Mouse (Mus musculus): ENCODE data around the gene Ebi3.

Ebi3 gene

DNA sequence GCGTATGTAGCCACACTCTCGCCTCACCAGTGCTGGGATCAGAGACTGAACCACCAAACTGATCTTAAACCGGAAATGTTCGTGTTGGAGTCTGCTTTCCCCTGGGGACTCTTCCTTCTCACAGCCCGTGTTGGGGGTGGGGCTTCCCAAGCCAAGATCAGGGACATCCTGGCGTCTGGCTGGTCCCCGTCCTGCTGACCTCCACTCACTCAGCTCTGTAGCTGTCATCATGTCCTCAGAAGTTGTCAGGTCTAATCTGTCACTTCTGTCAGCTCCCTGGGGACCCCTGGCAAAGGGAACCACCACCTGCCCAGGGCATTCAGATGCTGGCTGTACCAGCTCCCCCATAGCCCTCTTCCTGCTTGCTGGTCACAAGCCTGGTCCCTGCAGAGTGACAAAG lies 15.8 kb downstream of the Ebi3 start:
- POLR2A ChIA-PET, result interaction anchor here in 2 of 4 experiments (1.2 to 1.3 kb wide), 3 partner anchors 9 to 111 kb away, joined by 3 to 9 read pairs (median 3); partner anchors contain the start of gene Yju2 (in 1 of the 2)

DNA sequence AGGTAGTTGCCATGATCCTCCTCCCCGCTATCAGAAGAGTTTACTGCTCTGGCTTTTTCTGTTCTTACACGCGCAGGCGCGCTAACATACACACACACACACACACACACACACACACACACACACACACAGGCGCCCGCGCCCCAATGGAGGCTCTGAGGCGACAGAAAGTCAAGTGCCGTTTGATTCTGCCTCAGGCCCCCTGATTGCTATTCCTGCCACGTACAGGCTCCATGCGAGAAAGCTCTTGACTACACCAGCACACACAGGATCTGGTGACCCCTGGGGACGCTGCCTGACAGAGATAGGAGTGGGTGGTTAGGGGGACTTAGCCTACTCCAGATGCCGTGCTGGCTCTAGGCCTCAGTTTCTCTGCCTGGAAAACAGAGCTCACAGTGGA lies 17.1 kb downstream of the Ebi3 start:
- POLR2A ChIA-PET, result interaction anchor here in 3 of 4 experiments (0.7 to 2.9 kb wide), 11 partner anchors 10 to 364 kb away, joined by 3 to 11 read pairs (median 4); partner anchors contain the start of gene Yju2 (in 3 of the 3)
- CTCF ChIA-PET, result interaction anchor here in 1 of 4 experiments (2.0 kb wide), 1 partner anchor 12 kb away, joined by 5 read pairs; no protein-coding TSS in a partner anchor

More for the DNA sequence above, 15.8 kb downstream of the Ebi3 start:
- CTCF ChIA-PET, result interaction anchor here in 1 of 4 experiments (1.1 to 1.3 kb wide), 2 partner anchors 9 to 382 kb away, joined by 3 read pairs; partner anchors contain the start of gene Yju2

- ChIA-PET CTCF (interaction anchor here in 2 of 4 experiments (1.0 to 2.0 kb wide), 2 partner anchors 11 to 13 kb away, joined by 3 to 5 read pairs; partner anchors contain the start of gene Yju2 (in 1 of the 2)), POLR2A (interaction anchor here in 3 of 4 experiments (0.7 to 2.9 kb wide), 13 partner anchors 11 to 363 kb away, joined by 3 to 11 read pairs (median 4); partner anchors contain the start of genes Yju2 (in 3 of the 3) and Chaf1a (in 1 of the 3))
Observed at GRCm38 (mm10) chr17:55969966-55970891, 17.8 kb downstream of the Ebi3 start, which contains the start of gene Shd. Shd (plus strand) TSS chr17:55970467.

DNA sequence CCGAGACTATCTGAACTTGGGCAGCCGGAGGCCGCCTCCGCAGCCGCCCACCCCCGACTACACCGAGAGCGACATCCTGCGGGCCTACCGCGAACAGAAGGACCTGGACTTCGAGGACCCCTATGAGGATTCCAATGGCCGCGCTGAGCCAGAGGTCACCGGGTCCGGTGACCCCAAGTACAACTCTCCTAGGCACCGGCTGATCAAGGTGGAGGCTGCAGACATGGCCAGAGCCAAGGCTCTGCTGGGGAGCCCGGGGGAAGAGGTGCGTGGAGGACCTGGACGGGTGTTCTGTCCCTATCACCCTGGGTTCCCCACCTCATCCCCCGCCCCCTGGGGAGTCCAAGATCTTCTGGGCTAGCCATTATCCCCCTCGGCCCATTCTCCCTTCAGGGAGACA lies 19.0 kb downstream of the Ebi3 start:
- ChIA-PET CTCF (interaction anchor here in 2 of 4 experiments (1.0 to 2.0 kb wide), 2 partner anchors 13 to 14 kb away, joined by 3 to 5 read pairs; partner anchors contain the start of gene Yju2 (in 1 of the 2)), POLR2A (interaction anchor here in 3 of 4 experiments (0.6 to 2.9 kb wide), 7 partner anchors 9 to 82 kb away, joined by 3 to 11 read pairs (median 4); partner anchors contain the start of genes Chaf1a (in 1 of the 3) and Yju2 (in 1 of the 3))

DNA sequence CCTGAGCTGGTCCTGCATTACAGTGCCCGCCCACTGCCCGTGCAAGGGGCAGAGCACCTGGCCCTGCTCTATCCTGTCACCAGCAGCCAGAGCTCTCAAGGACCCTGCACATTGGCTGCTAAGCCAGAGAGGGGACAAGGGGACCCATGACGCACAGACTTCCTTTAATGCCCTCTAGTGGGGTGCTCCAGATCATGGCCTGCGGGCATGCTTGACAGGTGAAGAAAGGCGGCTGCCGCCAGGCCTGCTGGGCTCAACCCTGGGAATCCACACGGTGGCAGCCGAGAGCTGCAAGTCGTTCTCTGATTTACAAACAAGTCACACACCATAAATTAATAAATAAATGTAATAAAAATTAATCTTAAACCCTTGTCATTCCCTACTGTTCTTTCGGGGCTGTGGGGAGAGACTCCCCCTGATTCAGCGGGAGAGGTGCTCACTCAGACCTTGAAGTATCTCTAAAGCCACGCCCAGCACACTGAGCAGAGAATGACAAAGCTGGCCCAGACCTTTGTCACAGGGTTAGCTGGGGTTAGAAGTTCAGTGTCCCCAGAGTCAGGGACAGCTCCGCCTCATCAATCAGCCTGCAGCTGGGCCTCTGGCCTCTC lies 23.9 kb downstream of the Ebi3 start:
- ChIA-PET CTCF (interaction anchor here (0.5 to 2.0 kb wide), 57 partner anchors 9 to 449 kb away, joined by 3 to 35 read pairs (median 4); partner anchors contain the start of genes Sh3gl1 (in 3 of the 4), Fsd1 (in 2 of the 4), Hdgfl2 (in 2 of the 4) and Chaf1a (in 1 of the 4)), POLR2A (interaction anchor here (0.6 to 1.9 kb wide), 34 partner anchors 9 to 315 kb away, joined by 3 to 18 read pairs (median 4); partner anchors contain the start of genes Chaf1a (in 2 of the 4), Ebi3 (in 2 of the 4), Fsd1 (in 2 of the 4) and Hdgfl2 (in 2 of the 4))

- CTCF ChIA-PET, result interaction anchor here in 3 of 4 experiments (0.6 to 2.6 kb wide), 13 partner anchors 11 to 1074 kb away, joined by 3 to 35 read pairs (median 9); partner anchors contain the start of genes Sh3gl1 (in 2 of the 3), Ebi3 (in 1 of the 3) and Ubxn6 (in 1 of the 3)
Observed at GRCm38 (mm10) chr17:55977301-55977700, 24.9 kb downstream of the Ebi3 start.

GRCm38 (mm10) chr17:55986030-55986961 lies 33.9 kb downstream of the Ebi3 start, which contains the start of gene Fsd1:
Fsd1 (plus strand) TSS chr17:55986509.
- CTCF ChIA-PET, result interaction anchor here in 3 of 4 experiments (0.5 to 2.5 kb wide), 7 partner anchors 10 to 139 kb away, joined by 3 to 13 read pairs (median 5); partner anchors contain the start of gene Sh3gl1 (in 2 of the 3)
- POLR2A ChIA-PET, result interaction anchor here in 3 of 4 experiments (0.6 to 3.4 kb wide), 16 partner anchors 10 to 106 kb away, joined by 3 to 17 read pairs (median 4); partner anchors contain the start of genes Ebi3 (in 1 of the 3), Sh3gl1 (in 1 of the 3) and Yju2 (in 1 of the 3)

More at GRCm38 (mm10) chr17:55977301-55977700, 24.9 kb downstream of the Ebi3 start:
- POLR2A ChIA-PET, result interaction anchor here in 3 of 4 experiments (0.8 to 1.7 kb wide), 10 partner anchors 9 to 314 kb away, joined by 3 to 9 read pairs (median 5); partner anchors contain the start of genes Fsd1 (in 1 of the 3), Hdgfl2 (in 1 of the 3) and Yju2 (in 1 of the 3)

- ChIA-PET POLR2A (interaction anchor here in 2 of 4 experiments (0.7 to 1.0 kb wide), 3 partner anchors 19 to 31 kb away, joined by 3 read pairs; no protein-coding TSS in a partner anchor), CTCF (interaction anchor here in 1 of 4 experiments (0.7 kb wide), 1 partner anchor 141 kb away, joined by 3 read pairs; no protein-coding TSS in a partner anchor)
Observed at GRCm38 (mm10) chr17:55990278-55990898, 37.9 kb downstream of the Ebi3 start.

DNA sequence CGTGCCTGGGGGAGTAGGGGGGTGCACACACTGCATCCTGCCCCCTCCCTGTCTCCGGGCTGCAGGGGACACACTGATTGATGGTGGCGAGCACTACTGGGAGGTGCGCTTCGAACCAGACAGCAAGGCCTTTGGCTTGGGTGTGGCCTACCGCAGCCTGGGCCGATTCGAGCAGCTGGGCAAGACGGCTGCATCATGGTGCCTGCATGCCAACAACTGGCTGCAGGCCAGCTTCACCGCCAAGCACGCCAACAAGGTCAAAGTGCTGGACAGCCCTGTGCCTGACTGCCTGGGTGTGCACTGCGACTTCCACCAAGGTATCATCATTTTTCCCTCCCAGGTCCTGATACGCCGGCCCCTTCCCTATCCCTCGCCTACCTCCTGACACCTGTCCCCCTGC lies 43.6 kb downstream of the Ebi3 start:
- CTCF ChIA-PET, result interaction anchor here (0.5 to 2.1 kb wide), 9 partner anchors 15 to 337 kb away, joined by 3 to 11 read pairs (median 4); no protein-coding TSS in a partner anchor
- POLR2A ChIA-PET, result interaction anchor here in 2 of 4 experiments (0.9 to 2.3 kb wide), 10 partner anchors 13 to 83 kb away, joined by 3 to 16 read pairs (median 3); partner anchors contain the start of genes Hdgfl2 (in 1 of the 2), Sh3gl1 (in 1 of the 2) and Yju2 (in 1 of the 2)

DNA sequence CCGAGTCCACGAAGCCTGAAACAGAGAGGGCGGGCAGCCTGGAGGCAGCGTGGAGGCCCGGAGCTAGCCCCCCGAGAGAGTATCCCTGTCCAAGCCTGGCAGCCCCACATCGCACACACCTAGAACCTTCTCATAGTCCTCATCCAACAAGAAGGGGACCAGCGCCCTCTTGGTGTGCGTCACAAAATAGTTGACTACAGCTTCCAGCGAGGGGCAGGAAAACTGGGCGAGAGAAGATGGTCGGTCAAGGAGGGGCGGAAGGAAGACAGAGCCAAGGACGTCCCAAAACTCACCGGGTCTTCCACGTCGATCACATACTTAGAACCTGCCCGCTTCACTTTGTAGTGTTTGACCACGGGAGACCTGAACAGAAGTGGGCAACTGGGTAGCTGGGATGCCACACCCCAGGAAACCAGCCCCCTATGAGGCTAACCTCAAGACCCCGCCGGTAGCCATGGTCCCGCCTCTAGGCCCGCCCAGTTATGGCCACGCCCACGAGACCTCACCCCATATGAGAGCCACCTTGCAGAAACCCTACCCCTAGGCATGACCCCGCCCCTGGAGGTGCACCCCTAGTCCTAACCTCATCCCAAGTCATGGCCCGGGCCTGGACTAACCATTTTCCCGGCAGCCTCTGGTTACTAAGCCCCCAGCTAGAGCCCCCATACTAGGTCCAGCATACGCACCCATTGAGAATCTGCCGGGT lies 47.5 kb downstream of the Ebi3 start:
- POLR2A ChIA-PET, result interaction anchor here in 3 of 4 experiments (0.6 to 3.2 kb wide), 10 partner anchors 9 to 226 kb away, joined by 3 to 21 read pairs (median 3); partner anchors contain the start of genes Chaf1a (in 1 of the 3), Fsd1 (in 1 of the 3) and Yju2 (in 1 of the 3)
- CTCF ChIA-PET, result interaction anchor here in 2 of 4 experiments (0.6 to 2.7 kb wide), 8 partner anchors 9 to 265 kb away, joined by 3 to 10 read pairs (median 4); no protein-coding TSS in a partner anchor

- POLR2A ChIA-PET, result interaction anchor here in 1 of 4 experiments (0.7 kb wide), 1 partner anchor 40 kb away, joined by 3 read pairs; no protein-coding TSS in a partner anchor
- CTCF ChIA-PET, result no interaction called here
Observed at GRCm38 (mm10) chr17:56003000-56003399, 50.6 kb downstream of the Ebi3 start.

GRCm38 (mm10) chr17:56005415-56006061 lies 53.1 kb downstream of the Ebi3 start, which contains the start of the genes Stap2 and Mpnd:
Stap2 (minus strand) TSS chr17:56005584.
Mpnd (plus strand) TSS chr17:56005711.
- CTCF ChIA-PET, result interaction anchor here (0.6 to 2.6 kb wide), 4 partner anchors 29 to 1133 kb away, joined by 3 to 8 read pairs (median 3); no protein-coding TSS in a partner anchor
- POLR2A ChIA-PET, result interaction anchor here in 3 of 4 experiments (0.6 to 1.4 kb wide), 6 partner anchors 35 to 71 kb away, joined by 3 to 7 read pairs (median 4); partner anchors contain the start of genes Yju2 (in 2 of the 3), Chaf1a (in 1 of the 3) and Ubxn6 (in 1 of the 3)

All from embryonic stem cell, embryonic (primary cell).